Mouse (Mus musculus): ENCODE data around the gene Sema5a.

Sema5a gene

GRCm38 (mm10) chr15:32254806-32255205 lies 10.2 kb downstream of the Sema5a start:
- no peak for DNase-seq

- peak; percentile 19 for DNase-seq
Measured at GRCm38 (mm10) chr15:32257340-32257739, 12.7 kb downstream of the Sema5a start.

GRCm38 (mm10) chr15:32257886-32258319 lies 13.3 kb downstream of the Sema5a start:
- DNase-seq: peak; percentile 66

GRCm38 (mm10) chr15:32259362-32260096 lies 14.9 kb downstream of the Sema5a start:
- DNase-seq: no peak

GRCm38 (mm10) chr15:32260942-32261341 lies 16.3 kb downstream of the Sema5a start:
- DNase-seq: no peak

GRCm38 (mm10) chr15:32263651-32264050 lies 19.0 kb downstream of the Sema5a start:
- no peak for DNase-seq

- DNase-seq: no peak
Measured at GRCm38 (mm10) chr15:32264822-32265377, 20.3 kb downstream of the Sema5a start.

GRCm38 (mm10) chr15:32265378-32265934 lies 20.8 kb downstream of the Sema5a start:
- DNase-seq: peak; percentile 70

GRCm38 (mm10) chr15:32266122-32266820 lies 21.7 kb downstream of the Sema5a start:
- no peak for DNase-seq

GRCm38 (mm10) chr15:32270106-32270505 lies 25.5 kb downstream of the Sema5a start:
- no peak for DNase-seq

- peak; percentile 50 for DNase-seq
Measured at GRCm38 (mm10) chr15:32273925-32274324, 29.3 kb downstream of the Sema5a start.

GRCm38 (mm10) chr15:32275020-32275419 lies 30.4 kb downstream of the Sema5a start:
- no peak for DNase-seq

- DNase-seq: no peak
Measured at GRCm38 (mm10) chr15:32278600-32278999, 34.0 kb downstream of the Sema5a start.

- DNase-seq: peak; percentile 47
Measured at GRCm38 (mm10) chr15:32281374-32281773, 36.8 kb downstream of the Sema5a start.

GRCm38 (mm10) chr15:32284688-32285087 lies 40.1 kb downstream of the Sema5a start:
- DNase-seq: peak; percentile 44

GRCm38 (mm10) chr15:32286296-32286695 lies 41.7 kb downstream of the Sema5a start:
- no peak for DNase-seq

- peak; percentile 73 for DNase-seq
Measured at GRCm38 (mm10) chr15:32288480-32288879, 43.9 kb downstream of the Sema5a start.

GRCm38 (mm10) chr15:32291000-32291399 lies 46.4 kb downstream of the Sema5a start:
- no peak for DNase-seq

GRCm38 (mm10) chr15:32296523-32296922 lies 51.9 kb downstream of the Sema5a start:
- DNase-seq: no peak

- DNase-seq: no peak
Measured at GRCm38 (mm10) chr15:32297266-32297665, 52.7 kb downstream of the Sema5a start.

GRCm38 (mm10) chr15:32298525-32298924 lies 53.9 kb downstream of the Sema5a start:
- no peak for DNase-seq

- DNase-seq: no peak
Measured at GRCm38 (mm10) chr15:32300991-32301390, 56.4 kb downstream of the Sema5a start.

- peak; percentile 15 for DNase-seq
Measured at GRCm38 (mm10) chr15:32306557-32307243, 62.1 kb downstream of the Sema5a start.

Data from lung, postnatal 10 days (tissue).